Comparison of ENCODE assay signal across 8 mouse cellular contexts in the genomic region with DNA sequence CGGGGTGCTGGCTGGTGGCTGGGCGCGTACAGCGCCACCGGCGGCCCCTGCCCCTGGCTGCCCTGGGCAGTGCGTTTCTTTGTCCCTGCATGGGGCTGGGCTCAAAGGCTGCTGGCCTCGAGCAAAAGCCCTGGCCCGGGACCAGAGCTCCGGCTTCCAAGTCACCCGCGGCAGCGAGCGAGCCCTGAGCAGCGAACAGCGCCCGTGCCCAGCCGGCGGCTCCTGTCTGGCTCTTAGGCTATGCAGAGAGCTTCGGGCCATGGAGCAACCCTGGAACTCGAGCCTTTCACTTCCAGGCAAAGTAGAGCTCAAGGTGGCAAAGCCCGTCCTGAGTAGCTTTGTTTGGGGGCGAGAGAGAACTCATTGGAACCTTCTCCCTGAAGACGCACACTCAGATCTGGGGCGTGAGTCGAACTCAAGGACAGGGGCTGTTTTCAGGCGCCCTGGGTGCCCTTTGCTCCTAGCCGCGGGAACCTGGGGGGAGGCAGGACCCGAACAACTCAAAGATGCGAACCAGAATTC. TPM values are rescaled to one million over a fixed set of nuclear protein-coding genes. Genes with fewer than 3 reads are reported as not detected.
DNase-seq lines count a peak whose midpoint lies in the region; ATAC-seq and TF ChIP-seq lines count a peak whose summit lies in the region.

No protein-coding gene starts in this region.

- TF ChIP-seq EP300 in ES-Bruce4 (IDR thresholded peaks at IDR 0.05; ENCODE audit: insufficient read depth, low read depth, low read length), result no peak

- H3K27ac ChIP-seq in ES-Bruce4 (ENCODE audit: insufficient read depth, low read length), result no peak overlapping the region
- peak overlapping the region; percentile 65; the same call in 1 of the 2 replicates for H3K27ac ChIP-seq in embryonic facial prominence, embryonic 14.5 days (replicated peaks; ENCODE audit: low read depth, low read length)
- peak overlapping the region; percentile 86 for H3K27ac ChIP-seq in heart, embryonic 15.5 days
- peak overlapping the region; percentile 75 for H3K27ac ChIP-seq in kidney, postnatal 0 days
- no peak overlapping the region for H3K27ac ChIP-seq in lung, embryonic 15.5 days

- ATAC-seq in embryonic facial prominence, embryonic 14.5 days (ENCODE audit: low read depth), result no peak
- ATAC-seq in heart, embryonic 15.5 days (replicated peaks; ENCODE audit: insufficient number of reproducible peaks, insufficient read depth, low FRiP score, low read depth), result 0 out of 2 replicates have a peak, but pooled peaks have one; percentile 2
- ATAC-seq in kidney, postnatal 0 days (replicated peaks; ENCODE audit: low FRiP score, low read depth), result peak; percentile 36; the same call in 1 of the 2 replicates
- ATAC-seq in lung, embryonic 15.5 days (ENCODE audit: borderline replicate concordance, extremely low read depth, low FRiP score, low TSS enrichment), result peak; percentile 37; the same call in 1 of the 2 replicates
- no peak for ATAC-seq in megakaryocyte-erythroid progenitor cell, adult 5-6 weeks (replicated peaks; ENCODE audit: low FRiP score, low TSS enrichment, poor library complexity, severe bottlenecking)

- no peak for TF ChIP-seq CTCF in ES-Bruce4 (IDR thresholded peaks at IDR 0.05; ENCODE audit: low read depth, low read length)
- no peak for TF ChIP-seq CTCF in kidney, postnatal 0 days (IDR thresholded peaks at IDR 0.05; ENCODE audit: low read depth)

- H3K9ac ChIP-seq in ES-Bruce4 (ENCODE audit: low read depth, poor library complexity, severe bottlenecking), result peak overlapping the region; percentile 5
- peak overlapping the region; percentile 69 for H3K9ac ChIP-seq in embryonic facial prominence, embryonic 14.5 days (ENCODE audit: low read depth, low read length)
- peak overlapping the region; percentile 80 for H3K9ac ChIP-seq in heart, embryonic 15.5 days
- peak overlapping the region; percentile 66 for H3K9ac ChIP-seq in kidney, postnatal 0 days (ENCODE audit: low read depth, low read length)
- H3K9ac ChIP-seq in lung, embryonic 15.5 days, result peak overlapping the region; percentile 47

- peak overlapping the region; percentile 65 for H3K4me3 ChIP-seq in ES-Bruce4 (ENCODE audit: low read depth, low read length)
- H3K4me3 ChIP-seq in embryonic facial prominence, embryonic 14.5 days (ENCODE audit: low read depth, low read length), result peak overlapping the region; percentile 60
- peak overlapping the region; percentile 82 for H3K4me3 ChIP-seq in heart, embryonic 15.5 days
- peak overlapping the region; percentile 63 for H3K4me3 ChIP-seq in kidney, postnatal 0 days (replicated peaks; ENCODE audit: low read depth, low read length)
- peak overlapping the region; percentile 56 for H3K4me3 ChIP-seq in lung, embryonic 15.5 days

- no peaks in the 10 kb centered on the region for H3K9me3 ChIP-seq in ES-Bruce4 (replicated peaks; ENCODE audit: control insufficient read depth, insufficient read depth, low read length, poor library complexity, severe bottlenecking)
- no peaks in the 10 kb centered on the region for H3K9me3 ChIP-seq in embryonic facial prominence, embryonic 14.5 days (ENCODE audit: control insufficient read depth, low read length)
- no peaks in the 10 kb centered on the region for H3K9me3 ChIP-seq in heart, embryonic 15.5 days (replicated peaks)
- no peaks in the 10 kb centered on the region for H3K9me3 ChIP-seq in kidney, postnatal 0 days (replicated peaks; ENCODE audit: low read length)
- no peaks in the 10 kb centered on the region for H3K9me3 ChIP-seq in lung, embryonic 15.5 days

- TF ChIP-seq POLR2A in ES-Bruce4 (IDR thresholded peaks at IDR 0.05; ENCODE audit: insufficient read depth, low read length), result no peak

- H3K4me1 ChIP-seq in ES-Bruce4 (ENCODE audit: control insufficient read depth, insufficient read depth, low read length), result no peaks in the 10 kb centered on the region
- H3K4me1 ChIP-seq in embryonic facial prominence, embryonic 14.5 days (ENCODE audit: control insufficient read depth, insufficient read depth, low read length), result peaks cover 15% of the 10 kb centered on the region
- H3K4me1 ChIP-seq in heart, embryonic 15.5 days (replicated peaks), result peaks cover 49% of the 10 kb centered on the region
- peaks cover 10% of the 10 kb centered on the region; the same call in 1 of the 2 replicates for H3K4me1 ChIP-seq in kidney, postnatal 0 days (replicated peaks; ENCODE audit: insufficient read depth, low read length)
- H3K4me1 ChIP-seq in lung, embryonic 15.5 days, result peaks cover 49% of the 10 kb centered on the region

- H3K4me2 ChIP-seq in embryonic facial prominence, embryonic 14.5 days (ENCODE audit: low read depth, low read length), result peak overlapping the region; percentile 94
- H3K4me2 ChIP-seq in heart, embryonic 15.5 days, result peak overlapping the region; percentile 98
- peak overlapping the region; percentile 87 for H3K4me2 ChIP-seq in kidney, postnatal 0 days (ENCODE audit: low read length)
- H3K4me2 ChIP-seq in lung, embryonic 15.5 days, result peak overlapping the region; percentile 97

- no peaks in the 10 kb centered on the region for H3K36me3 ChIP-seq in ES-Bruce4 (ENCODE audit: control insufficient read depth, insufficient read depth, low read length, poor library complexity, severe bottlenecking)
- H3K36me3 ChIP-seq in embryonic facial prominence, embryonic 14.5 days (ENCODE audit: control insufficient read depth, insufficient read depth, low read length), result no peaks in the 10 kb centered on the region
- no peaks in the 10 kb centered on the region for H3K36me3 ChIP-seq in heart, embryonic 15.5 days
- H3K36me3 ChIP-seq in kidney, postnatal 0 days (ENCODE audit: insufficient read depth, low read length), result no peaks in the 10 kb centered on the region
- H3K36me3 ChIP-seq in lung, embryonic 15.5 days, result no peaks in the 10 kb centered on the region

- WGBS in embryonic facial prominence, embryonic 14.5 days, result 1% methylated on average over 28 of the region's 31 CpGs
- under 1% methylated on average over 31 of the region's 31 CpGs for WGBS in heart, embryonic 15.5 days
- WGBS in kidney, postnatal 0 days, result under 1% methylated on average over 31 of the region's 31 CpGs
- under 1% methylated on average over 31 of the region's 31 CpGs for WGBS in lung, embryonic 15.5 days

- H3K27me3 ChIP-seq in ES-Bruce4 (ENCODE audit: control insufficient read depth, insufficient read depth, low read length, poor library complexity, severe bottlenecking), result peaks cover 46% of the 10 kb centered on the region
- H3K27me3 ChIP-seq in embryonic facial prominence, embryonic 14.5 days (replicated peaks; ENCODE audit: control insufficient read depth, insufficient read depth, low read length), result peaks cover 64% of the 10 kb centered on the region
- peaks cover 41% of the 10 kb centered on the region for H3K27me3 ChIP-seq in heart, embryonic 15.5 days
- H3K27me3 ChIP-seq in kidney, postnatal 0 days (ENCODE audit: insufficient read depth, low read length), result peaks cover 13% of the 10 kb centered on the region
- peaks cover 75% of the 10 kb centered on the region for H3K27me3 ChIP-seq in lung, embryonic 15.5 days

- peak; percentile 80 for DNase-seq in adrenal gland, postnatal 10 days
- DNase-seq in embryonic facial prominence, embryonic 14.5 days (ENCODE audit: low spot score), result peak; percentile 49
- peak; percentile 57 for DNase-seq in kidney, postnatal 0 days (ENCODE audit: low spot score)
- DNase-seq in right cerebral cortex, adult 2 months (ENCODE audit: low spot score in 2 of 2), result peak; percentile 21 to 47

RNA-seq across cellular contexts. Expression of a gene that starts 0.8 kb away (rescaled TPM):
- 0.16 TPM in 1 of 2 replicates, not detected in the other for polyA plus RNA-seq in ES-Bruce4 (2011; ENCODE audit: insufficient read depth, insufficient read length, low read depth, missing spikeins)
- total RNA-seq in adrenal gland, postnatal 10 days (2021), result 10 to 100 TPM; 14.7 to 14.8 TPM
- polyA plus RNA-seq in embryonic facial prominence, embryonic 14.5 days (2014; fragmentation: Nextera tagmentation; extraction: Ambion mirVana), result 7.8 and 10.6 TPM in 2 replicates
- 6.6 and 7.2 TPM in 2 replicates for polyA plus RNA-seq in heart, embryonic 15.5 days (2015; fragmentation: Nextera tagmentation; extraction: Ambion mirVana)
- 15.3 and 16.3 TPM in 2 replicates for polyA plus RNA-seq in kidney, postnatal 0 days (2015; fragmentation: Nextera tagmentation; extraction: Ambion mirVana)
- 8.2 and 8.7 TPM in 2 replicates for polyA plus RNA-seq in lung, embryonic 15.5 days (2015; fragmentation: Nextera tagmentation; extraction: Ambion mirVana)
- not detected in 2 replicates for total RNA-seq in megakaryocyte-erythroid progenitor cell, adult 5-6 weeks (2014; fragmentation: Nextera tagmentation)
- total RNA-seq in megakaryocyte-erythroid progenitor cell, adult 5-6 weeks (2017), result not detected in 2 replicates

Comparison
In these comparisons a context has a peak if more than half of its experiments do, and no peak if none do; other contexts are left out.
1. H3K27ac ChIP-seq: peak in embryonic facial prominence, embryonic 14.5 days (single experiment), heart, embryonic 15.5 days (single experiment) and kidney, postnatal 0 days (single experiment); none in ES-Bruce4 (single experiment) and lung, embryonic 15.5 days (single experiment).
2. H3K9ac ChIP-seq: peak in every context shown above with its lines; median percentile 80 in heart, embryonic 15.5 days; 69 in embryonic facial prominence, embryonic 14.5 days; 66 in kidney, postnatal 0 days; 47 in lung, embryonic 15.5 days; 5 in ES-Bruce4.
3. ATAC-seq: peak in heart, embryonic 15.5 days (single experiment), kidney, postnatal 0 days (single experiment) and lung, embryonic 15.5 days (single experiment); none in embryonic facial prominence, embryonic 14.5 days (single experiment) and megakaryocyte-erythroid progenitor cell, adult 5-6 weeks (single experiment).
4. Peak in every context shown above with its lines, with median percentiles within 50 percentile points of each other: H3K4me3 ChIP-seq, DNase-seq and H3K4me2 ChIP-seq.